Mouse (Mus musculus): ENCODE results near the gene Numbl. TPM values are rescaled to one million over a fixed set of nuclear protein-coding genes. Genes with fewer than 3 reads are reported as not detected.
A peak's percentile ranks its signal among the peaks of the same experiment; 100 is the strongest.

The Numbl gene
- polyA plus RNA-seq (2015; fragmentation: Nextera tagmentation; extraction: Ambion mirVana) = 15.3 and 18.5 TPM in 2 replicates

- WGBS = under 1% methylated on average over 47 of the region's 47 CpGs
Observed at GRCm38 (mm10) chr7:27258205-27258899, at the start of gene Numbl. TSS of gene Numbl (plus strand) at chr7:27258433.

DNA sequence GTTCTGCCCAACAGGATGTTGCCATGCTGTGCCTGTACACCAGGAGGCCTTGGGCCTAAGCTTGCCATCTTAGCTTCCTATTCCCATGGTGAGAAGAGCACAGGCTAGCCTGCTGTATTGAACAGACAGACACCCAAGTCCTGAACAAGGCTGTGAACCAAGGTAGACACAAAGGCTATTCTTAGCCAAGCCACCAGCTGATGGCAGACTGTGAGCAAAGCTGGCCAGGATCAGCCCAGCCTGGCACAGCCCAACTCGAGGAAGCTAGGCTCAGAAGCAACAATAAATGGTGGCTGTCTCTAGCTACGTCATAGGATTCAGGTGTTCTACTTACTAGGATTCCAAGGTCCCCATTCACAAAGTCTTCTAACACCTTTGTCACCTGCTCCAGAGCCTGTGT, 45.6 kb upstream of the Numbl start:
- no peaks in the 10 kb centered on the region for H3K4me1 ChIP-seq
- H3K27me3 ChIP-seq = no peaks in the 10 kb centered on the region
- WGBS = 89% methylated on average over 2 of the region's 2 CpGs
- no peak overlapping the region for H3K9ac ChIP-seq
- peaks cover 92% of the 10 kb centered on the region for H3K36me3 ChIP-seq
- no peak overlapping the region for H3K4me2 ChIP-seq
- no peak overlapping the region for H3K4me3 ChIP-seq (replicated peaks)
- H3K9me3 ChIP-seq (replicated peaks) = no peaks in the 10 kb centered on the region
- no peak overlapping the region for H3K27ac ChIP-seq
- no peak for ATAC-seq (replicated peaks; ENCODE audit: low FRiP score)

More at GRCm38 (mm10) chr7:27258205-27258899, at the start of gene Numbl:
- peak; percentile 88 for ATAC-seq (replicated peaks; ENCODE audit: low FRiP score)
- peak within 1 kb of the TSS; percentile 84 for H3K4me3 ChIP-seq (replicated peaks)
- no peaks in the 10 kb centered on the region for H3K27me3 ChIP-seq
- peak within 1 kb of the TSS; percentile 92 for H3K4me2 ChIP-seq
- H3K36me3 ChIP-seq = peaks cover 20% of the 10 kb centered on the region
- peak within 1 kb of the TSS; percentile 79 for H3K9ac ChIP-seq
- peak within 1 kb of the TSS; percentile 67 for H3K27ac ChIP-seq
- H3K4me1 ChIP-seq = peaks cover 39% of the 10 kb centered on the region
- H3K9me3 ChIP-seq (replicated peaks) = no peaks in the 10 kb centered on the region

DNA sequence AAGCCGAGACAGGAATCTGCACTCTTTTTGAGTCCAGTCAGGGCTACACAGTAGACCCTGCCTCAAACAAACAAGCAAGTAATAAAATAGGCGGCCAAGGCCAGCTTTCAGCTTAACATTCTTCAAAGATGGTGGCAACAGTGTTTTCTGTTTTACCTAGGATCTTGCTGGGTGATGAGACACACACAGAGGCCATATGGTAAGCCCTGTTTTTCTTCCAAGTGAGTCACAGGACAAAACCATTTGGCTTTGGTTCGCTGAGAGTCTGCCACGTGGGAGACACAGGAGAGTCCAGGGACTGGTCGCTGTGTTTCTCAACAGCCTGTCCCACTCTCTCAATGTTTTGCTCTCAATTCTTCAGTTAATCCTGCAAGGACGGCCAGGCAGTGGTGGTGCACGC, 39.6 kb upstream of the Numbl start:
- Histone ChIP-seq H3K36me3 (peaks cover 61% of the 10 kb centered on the region), H3K4me2 (no peak overlapping the region), H3K27me3 (no peaks in the 10 kb centered on the region), H3K27ac (no peak overlapping the region), H3K4me3 (replicated peaks) (no peak overlapping the region), H3K4me1 (peaks cover 3% of the 10 kb centered on the region), H3K9ac (no peak overlapping the region), H3K9me3 (replicated peaks) (no peaks in the 10 kb centered on the region)
- no peak for ATAC-seq (replicated peaks; ENCODE audit: low FRiP score)
- 59% methylated on average over 7 of the region's 7 CpGs for WGBS

DNA sequence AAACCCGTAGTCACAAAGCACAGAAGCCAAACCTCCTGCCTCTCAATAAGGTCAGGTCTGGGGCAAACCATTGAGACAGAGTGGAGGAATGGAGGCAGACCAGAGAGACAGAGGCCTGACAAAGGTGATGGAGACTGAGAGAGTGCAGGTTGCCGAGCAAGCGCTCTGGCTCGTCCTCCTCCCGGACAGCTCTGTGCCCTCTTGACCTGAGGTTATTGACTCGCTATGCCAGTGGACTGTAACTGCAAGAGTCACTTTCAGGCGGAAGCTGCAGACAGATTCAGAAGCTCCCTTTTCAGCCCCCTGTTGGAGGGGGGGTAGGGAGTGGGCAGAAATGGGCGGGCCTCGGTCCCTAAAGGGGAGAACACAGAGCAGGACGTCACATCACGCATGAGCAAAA, 38.3 kb upstream of the Numbl start:
- WGBS = 56% methylated on average over 11 of the region's 11 CpGs
- H3K4me1 ChIP-seq = peaks cover 16% of the 10 kb centered on the region
- no peak overlapping the region for H3K4me2 ChIP-seq
- 0 out of 2 replicates have a peak, but pooled peaks have one; percentile 6 for ATAC-seq (replicated peaks; ENCODE audit: low FRiP score)
- no peak overlapping the region for H3K4me3 ChIP-seq (replicated peaks)
- peaks cover 51% of the 10 kb centered on the region for H3K36me3 ChIP-seq
- no peaks in the 10 kb centered on the region for H3K27me3 ChIP-seq
- no peaks in the 10 kb centered on the region for H3K9me3 ChIP-seq (replicated peaks)
- no peak overlapping the region for H3K27ac ChIP-seq
- no peak overlapping the region for H3K9ac ChIP-seq

DNA sequence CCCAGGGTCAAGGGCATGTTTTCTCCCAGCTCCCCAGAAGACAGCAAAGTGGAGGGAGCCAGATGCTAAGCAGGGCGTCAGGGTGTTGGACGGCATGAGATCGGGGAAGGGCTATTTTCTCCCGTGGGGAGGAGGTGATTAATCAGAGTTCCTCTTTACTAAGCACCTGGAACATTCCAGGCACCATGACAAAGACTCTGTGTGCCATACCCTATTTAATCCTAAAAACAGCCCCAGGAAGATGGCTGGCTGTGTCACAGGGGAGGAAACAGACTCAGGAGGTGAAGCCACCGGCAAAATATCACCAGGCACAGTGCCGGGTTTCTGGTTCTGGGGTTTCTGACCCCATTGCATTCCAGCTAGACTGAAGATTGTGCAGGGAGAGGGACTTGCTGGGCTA, 36.3 kb upstream of the Numbl start:
- 69% methylated on average over 6 of the region's 6 CpGs for WGBS
- ATAC-seq (replicated peaks; ENCODE audit: low FRiP score) = no peak
- H3K27ac ChIP-seq = no peak overlapping the region
- H3K9me3 ChIP-seq (replicated peaks) = no peaks in the 10 kb centered on the region
- no peaks in the 10 kb centered on the region for H3K27me3 ChIP-seq
- peaks cover 33% of the 10 kb centered on the region for H3K36me3 ChIP-seq
- no peak overlapping the region for H3K9ac ChIP-seq
- no peak overlapping the region for H3K4me2 ChIP-seq
- no peak overlapping the region for H3K4me3 ChIP-seq (replicated peaks)
- H3K4me1 ChIP-seq = peaks cover 36% of the 10 kb centered on the region

DNA sequence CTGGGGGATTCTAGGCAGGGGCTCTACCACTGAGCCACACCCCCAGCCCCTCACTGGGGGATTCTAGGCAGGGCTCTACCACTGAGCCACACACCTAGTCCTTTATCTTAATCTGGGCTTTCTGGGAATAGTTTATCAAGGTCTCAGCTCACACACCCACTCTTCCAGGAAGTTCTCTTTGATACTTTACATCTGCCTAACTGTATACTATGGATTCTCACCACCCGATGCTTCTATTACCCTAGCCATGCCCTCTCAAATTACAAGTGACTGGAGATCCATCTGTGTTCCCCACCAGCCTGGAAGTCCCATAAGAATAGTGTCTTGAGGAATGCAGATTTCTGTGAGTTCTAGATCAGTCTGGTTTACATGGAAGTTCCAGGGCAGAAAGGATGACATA, 35.7 kb upstream of the Numbl start:
- ATAC-seq (replicated peaks; ENCODE audit: low FRiP score) = no peak
- no peaks in the 10 kb centered on the region for H3K9me3 ChIP-seq (replicated peaks)
- no peaks in the 10 kb centered on the region for H3K27me3 ChIP-seq
- H3K36me3 ChIP-seq = peaks cover 30% of the 10 kb centered on the region
- peaks cover 42% of the 10 kb centered on the region for H3K4me1 ChIP-seq
- H3K27ac ChIP-seq = no peak overlapping the region
- no peak overlapping the region for H3K4me3 ChIP-seq (replicated peaks)
- no peak overlapping the region for H3K9ac ChIP-seq
- H3K4me2 ChIP-seq = no peak overlapping the region
- WGBS = 60% methylated on average over 1 of the region's 1 CpGs

- peak overlapping the region; percentile 87 for H3K4me2 ChIP-seq
- H3K4me3 ChIP-seq (replicated peaks) = no peak overlapping the region
- ATAC-seq (replicated peaks; ENCODE audit: low FRiP score) = no peak
- H3K4me1 ChIP-seq = peaks cover 49% of the 10 kb centered on the region
- no peak overlapping the region for H3K27ac ChIP-seq
- no peak overlapping the region for H3K9ac ChIP-seq
- H3K27me3 ChIP-seq = no peaks in the 10 kb centered on the region
- WGBS = 65% methylated on average over 11 of the region's 11 CpGs
- peaks cover 5% of the 10 kb centered on the region; the same call in 1 of the 2 replicates for H3K36me3 ChIP-seq
- H3K9me3 ChIP-seq (replicated peaks) = no peaks in the 10 kb centered on the region
Observed at GRCm38 (mm10) chr7:27224877-27225575, 33.2 kb upstream of the Numbl start.

GRCm38 (mm10) chr7:27227276-27227675, 31.0 kb upstream of the Numbl start:
- H3K27ac ChIP-seq = no peak overlapping the region
- peak overlapping the region; percentile 80 for H3K9ac ChIP-seq
- peak overlapping the region; percentile 90 for H3K4me3 ChIP-seq (replicated peaks)
- no peak for ATAC-seq (replicated peaks; ENCODE audit: low FRiP score)
- H3K4me1 ChIP-seq = peaks cover 51% of the 10 kb centered on the region
- no peaks in the 10 kb centered on the region for H3K27me3 ChIP-seq
- no peaks in the 10 kb centered on the region for H3K9me3 ChIP-seq (replicated peaks)
- H3K4me2 ChIP-seq = peak overlapping the region; percentile 87
- 30% methylated on average over 9 of the region's 9 CpGs for WGBS
- 0 out of 2 replicates have a peak, but pooled peaks cover 4% of the 10 kb centered on the region for H3K36me3 ChIP-seq

DNA sequence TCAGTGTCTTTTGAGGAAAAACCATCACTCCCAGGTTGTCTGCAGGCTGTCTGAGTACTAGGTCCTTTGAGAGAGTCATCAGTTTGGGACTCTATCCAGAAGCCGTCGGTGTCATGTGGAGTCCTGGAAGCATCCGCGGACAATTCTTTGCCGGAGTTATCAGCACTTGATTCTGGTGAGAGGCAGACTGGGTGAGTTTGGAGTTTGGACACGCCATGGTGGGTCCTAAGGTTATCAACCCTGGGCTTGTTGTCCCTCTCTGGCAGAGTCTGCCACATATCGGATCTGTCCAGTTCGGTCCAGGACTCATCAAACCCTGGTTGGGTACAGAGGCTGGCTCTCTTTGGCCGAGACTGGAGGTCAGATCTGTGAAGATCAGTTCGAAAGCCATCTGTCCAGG, 30.6 kb upstream of the Numbl start:
- Histone ChIP-seq H3K4me3 (replicated peaks) (peak overlapping the region; percentile 90), H3K4me1 (peaks cover 54% of the 10 kb centered on the region), H3K9me3 (replicated peaks) (no peaks in the 10 kb centered on the region), H3K9ac (peak overlapping the region; percentile 80), H3K27ac (peak overlapping the region; percentile 92), H3K36me3 (0 out of 2 replicates have a peak, but pooled peaks cover 2% of the 10 kb centered on the region), H3K27me3 (no peaks in the 10 kb centered on the region), H3K4me2 (peak overlapping the region; percentile 87)
- peak; percentile 9 for ATAC-seq (replicated peaks; ENCODE audit: low FRiP score)
- 2% methylated on average over 10 of the region's 10 CpGs for WGBS

- peak within 1 kb of the TSS; percentile 87 for H3K4me2 ChIP-seq
- under 1% methylated on average over 49 of the region's 49 CpGs for WGBS
- no peaks in the 10 kb centered on the region for H3K9me3 ChIP-seq (replicated peaks)
- peak within 1 kb of the TSS; percentile 92 for H3K27ac ChIP-seq
- H3K4me3 ChIP-seq (replicated peaks) = peak within 1 kb of the TSS; percentile 90
- H3K27me3 ChIP-seq = no peaks in the 10 kb centered on the region
- peaks cover 56% of the 10 kb centered on the region for H3K4me1 ChIP-seq
- H3K9ac ChIP-seq = peak within 1 kb of the TSS; percentile 80
- no peaks in the 10 kb centered on the region for H3K36me3 ChIP-seq
- ATAC-seq (replicated peaks; ENCODE audit: low FRiP score) = peak; percentile 76
Observed at GRCm38 (mm10) chr7:27228281-27228821, 29.9 kb upstream of the Numbl start, which contains the start of gene Itpkc. TSS of gene Itpkc (minus strand) at chr7:27228661.

GRCm38 (mm10) chr7:27228865-27229264, 29.4 kb upstream of the Numbl start:
- WGBS = 18% methylated on average over 6 of the region's 6 CpGs
- ATAC-seq (replicated peaks; ENCODE audit: low FRiP score) = peak; percentile 1; the same call in 1 of the 2 replicates
- Histone ChIP-seq H3K4me3 (replicated peaks) (peak overlapping the region; percentile 90), H3K27ac (peak overlapping the region; percentile 92), H3K4me1 (peaks cover 57% of the 10 kb centered on the region), H3K9me3 (replicated peaks) (no peaks in the 10 kb centered on the region), H3K36me3 (no peaks in the 10 kb centered on the region), H3K4me2 (peak overlapping the region; percentile 87), H3K9ac (peak overlapping the region; percentile 80), H3K27me3 (no peaks in the 10 kb centered on the region)

- Histone ChIP-seq H3K4me2 (no peak overlapping the region), H3K27ac (no peak overlapping the region), H3K36me3 (no peaks in the 10 kb centered on the region), H3K9me3 (replicated peaks) (no peaks in the 10 kb centered on the region), H3K27me3 (no peaks in the 10 kb centered on the region), H3K4me1 (peaks cover 42% of the 10 kb centered on the region), H3K4me3 (replicated peaks) (no peak overlapping the region), H3K9ac (no peak overlapping the region)
- no peak for ATAC-seq (replicated peaks; ENCODE audit: low FRiP score)
- 79% methylated on average over 4 of the region's 4 CpGs for WGBS
Observed at GRCm38 (mm10) chr7:27230781-27231180, 27.5 kb upstream of the Numbl start.

Data from kidney, embryonic 15.5 days (tissue).